Mouse (Mus musculus) cerebellum, adult 2 months (tissue): ENCODE measurements at regions not wholly inside any gene's neighbourhood (a gene's known extent, or its start where the extent isn't known, plus 50 kb on each side); places are given as distances from the start of the nearest gene placed in this dataset.

Experiments used
- DNase-seq, 2 experiments: peaks; one replicate each; pipeline ENCODE4 v3.0.0; 2021
- H3K27ac ChIP-seq: fragments of 200-500 bp; 2 replicates; pipeline ENCODE4 v1.5.1; 2012; ENCODE audit warnings: low read length, control low read depth, inconsistent platforms; ENCODE audit not compliant: insufficient read depth
- H3K27me3 ChIP-seq: fragments of 200-500 bp; 2 replicates; pipeline ENCODE4 v1.6.1; 2012; ENCODE audit warnings: inconsistent platforms, mild to moderate bottlenecking, low read length, moderate library complexity; ENCODE audit not compliant: control insufficient read depth, insufficient read depth
- H3K4me1 ChIP-seq: fragments of 200-500 bp; 2 replicates; pipeline ENCODE4 v1.6.1; 2011; ENCODE audit warnings: low read length; ENCODE audit not compliant: control insufficient read depth, insufficient read depth
- H3K4me3 ChIP-seq: fragments of 200-500 bp; replicated peaks from 2 replicates; pipeline ENCODE3; 2011; ENCODE audit warnings: mild to moderate bottlenecking, low read depth, low read length, control low read depth; ENCODE audit not compliant: insufficient read depth
- CTCF ChIP-seq: fragments of 200-500 bp; IDR thresholded peaks from 2 replicates; pipeline ENCODE4 v1.5.1; 2011; ENCODE audit warnings: low read depth, mild to moderate bottlenecking, control low read depth, low read length, moderate library complexity, borderline replicate concordance; ENCODE audit not compliant: insufficient read depth
- POLR2A ChIP-seq: fragments of 200-500 bp; IDR thresholded peaks from 2 replicates; pipeline ENCODE4 v1.6.1; 2011; ENCODE audit warnings: low read length, control low read depth, borderline replicate concordance; ENCODE audit not compliant: insufficient read depth
- WGBS: fragments of 180-500 bp; shearing (Covaris S2); methylation state at CpG from one replicate; pipeline ENCODE4 v1.1.7; 2018; 5-methylcytosine and 5-hydroxymethylcytosine counted together

DNA sequence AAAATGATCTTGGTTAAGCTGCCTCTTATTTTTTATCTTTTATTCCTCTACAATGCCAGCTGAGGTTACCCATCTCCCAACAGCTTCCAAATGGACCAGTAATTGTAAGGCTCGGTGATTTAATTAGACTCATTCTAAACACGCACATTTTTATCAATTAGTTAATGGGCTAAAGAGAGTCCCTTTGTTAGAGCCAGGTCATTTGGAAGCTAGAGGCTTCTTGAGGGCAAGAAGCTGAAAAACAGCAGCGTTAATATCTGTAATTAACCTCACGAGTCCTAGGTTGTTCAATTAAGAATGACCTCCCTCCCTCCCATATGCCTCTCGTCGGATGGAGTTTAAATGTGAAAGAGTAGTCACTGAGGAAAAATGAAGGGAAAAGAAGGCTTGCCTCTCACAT lies 66.5 kb downstream of the Otx2 start:
- DNase-seq: no peak
- Histone ChIP-seq H3K27me3 (no peaks in the 10 kb centered on the region), H3K4me3 (no peak overlapping the region), H3K27ac (no peak overlapping the region), H3K4me1 (peaks cover 5% of the 10 kb centered on the region)
- TF ChIP-seq CTCF: no peak
- no peak for TF ChIP-seq POLR2A
- 87% methylated on average over 6 of the region's 6 CpGs for WGBS

- TF ChIP-seq POLR2A: no peak
- TF ChIP-seq CTCF: no peak
- no peak for DNase-seq
- Histone ChIP-seq H3K4me1 (peaks cover 2% of the 10 kb centered on the region; the same call in 1 of the 2 replicates), H3K27me3 (no peaks in the 10 kb centered on the region), H3K27ac (no peak overlapping the region), H3K4me3 (no peak overlapping the region)
- 81% methylated on average over 6 of the region's 6 CpGs for WGBS
These were observed 70.1 kb downstream of the Otx2 start for GRCm38 (mm10) chr14:48603490-48603889.

DNA sequence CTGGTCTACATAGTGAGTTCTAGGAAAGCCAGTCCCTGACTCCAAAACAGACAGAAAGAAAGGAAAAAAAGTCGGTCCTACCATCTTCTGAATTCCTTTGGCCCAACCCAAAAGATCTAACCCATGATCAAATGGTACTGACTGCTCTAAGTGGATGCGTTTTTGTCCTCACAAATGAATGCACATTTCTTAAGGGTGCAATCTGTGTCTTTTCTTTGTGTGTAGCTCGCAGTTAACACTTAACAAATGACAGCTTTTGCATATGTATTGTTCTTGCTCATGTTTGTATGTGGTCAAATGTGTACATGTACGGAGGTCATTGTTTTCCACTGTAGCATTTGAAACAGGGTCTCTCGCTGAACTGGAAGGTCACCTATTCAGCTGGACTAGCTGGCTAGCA lies 79.3 kb downstream of the Otx2 start:
- TF ChIP-seq CTCF (no peak), POLR2A (no peak)
- H3K4me3 ChIP-seq: no peak overlapping the region
- no peaks in the 10 kb centered on the region for H3K4me1 ChIP-seq
- no peak for DNase-seq
- no peaks in the 10 kb centered on the region for H3K27me3 ChIP-seq
- 89% methylated on average over 5 of the region's 5 CpGs for WGBS
- no peak overlapping the region for H3K27ac ChIP-seq

DNA sequence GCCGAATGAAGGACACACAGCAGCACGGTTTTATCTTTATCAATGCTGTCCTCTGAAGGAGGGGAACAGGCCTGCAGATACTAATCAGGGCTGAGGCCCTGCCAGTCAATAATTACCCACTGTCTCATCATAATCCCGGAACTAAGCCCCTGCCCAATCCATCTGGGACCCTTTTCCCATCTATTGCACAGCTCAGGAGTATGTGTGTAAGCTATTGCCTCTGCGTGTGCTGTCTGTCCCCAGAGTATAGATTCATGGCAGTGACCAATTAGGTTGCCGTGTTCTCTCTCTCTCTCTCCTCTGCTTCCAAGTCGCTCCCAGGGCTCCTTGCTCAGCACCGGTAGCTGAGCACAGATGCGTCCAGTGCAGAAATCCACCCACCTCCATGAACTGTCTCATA lies 80.3 kb downstream of the Otx2 start:
- Histone ChIP-seq H3K27ac (no peak overlapping the region), H3K4me3 (no peak overlapping the region), H3K4me1 (no peaks in the 10 kb centered on the region), H3K27me3 (no peaks in the 10 kb centered on the region)
- 59% methylated on average over 8 of the region's 8 CpGs for WGBS
- no peak for DNase-seq
- TF ChIP-seq POLR2A (no peak), CTCF (no peak)

- 89% methylated on average over 15 of the region's 15 CpGs for WGBS
- Histone ChIP-seq H3K4me3 (no peak overlapping the region), H3K27me3 (no peaks in the 10 kb centered on the region), H3K4me1 (no peaks in the 10 kb centered on the region), H3K27ac (no peak overlapping the region)
- no peak for DNase-seq
- TF ChIP-seq CTCF: no peak
- no peak for TF ChIP-seq POLR2A
These were observed 82.0 kb downstream of the Otx2 start for GRCm38 (mm10) chr14:48591483-48592230.

DNA sequence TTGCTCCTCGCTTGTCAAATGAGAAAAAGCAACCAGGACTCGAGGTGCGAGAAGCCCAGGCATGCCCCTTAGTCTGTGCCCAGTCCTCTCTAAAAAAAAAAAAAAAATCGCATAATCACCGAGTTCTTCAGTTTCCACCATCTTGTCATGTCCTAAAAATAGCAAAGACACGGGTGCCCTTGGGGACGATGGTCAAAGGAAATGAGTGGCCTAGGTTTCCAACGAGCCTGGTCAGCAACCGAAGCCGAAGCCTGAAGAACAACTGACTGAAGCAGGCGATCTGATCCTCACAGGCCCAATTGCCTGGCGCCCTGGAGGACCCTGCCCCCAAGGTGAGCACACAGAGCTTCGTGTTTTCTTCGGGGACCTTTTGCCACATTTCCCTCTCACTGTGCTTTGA lies 83.2 kb downstream of the Otx2 start:
- 53% methylated on average over 14 of the region's 14 CpGs for WGBS
- no peak for DNase-seq
- H3K4me1 ChIP-seq: no peaks in the 10 kb centered on the region
- no peak overlapping the region for H3K4me3 ChIP-seq
- no peaks in the 10 kb centered on the region for H3K27me3 ChIP-seq
- TF ChIP-seq CTCF: no peak
- TF ChIP-seq POLR2A: no peak
- H3K27ac ChIP-seq: no peak overlapping the region

- WGBS: 81% methylated on average over 15 of the region's 15 CpGs
These were observed 83.8 kb downstream of the Otx2 start for GRCm38 (mm10) chr14:48589702-48590325.

DNA sequence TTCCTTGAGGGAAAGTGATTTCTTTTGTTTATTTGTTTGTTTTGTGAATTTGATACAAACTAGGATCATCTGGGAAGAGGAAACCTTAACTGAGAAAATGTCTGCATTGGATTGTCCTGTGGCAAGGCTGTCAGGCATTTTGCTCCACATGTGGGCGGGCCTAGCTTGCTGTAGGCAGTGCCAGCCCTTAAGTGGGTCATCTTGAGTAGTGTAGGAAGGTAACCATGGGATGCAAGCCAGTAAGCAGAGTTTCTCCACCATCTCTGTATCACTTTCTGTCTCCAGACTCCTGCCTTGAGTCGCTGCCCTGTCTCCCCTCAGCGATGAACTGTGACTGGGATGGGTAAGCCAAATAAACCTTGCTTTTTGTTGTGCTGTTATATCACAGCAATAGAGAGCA lies 87.8 kb downstream of the Otx2 start:
- no peak for TF ChIP-seq POLR2A
- TF ChIP-seq CTCF: no peak
- no peaks in the 10 kb centered on the region for H3K27me3 ChIP-seq
- H3K4me1 ChIP-seq: no peaks in the 10 kb centered on the region
- over 99% methylated on average over 3 of the region's 3 CpGs for WGBS
- no peak overlapping the region for H3K27ac ChIP-seq
- DNase-seq: no peak
- H3K4me3 ChIP-seq: no peak overlapping the region

More at GRCm38 (mm10) chr14:48589702-48590325, 83.8 kb downstream of the Otx2 start:
- Histone ChIP-seq H3K27me3 (no peaks in the 10 kb centered on the region), H3K4me1 (no peaks in the 10 kb centered on the region), H3K27ac (no peak overlapping the region), H3K4me3 (no peak overlapping the region)
- DNase-seq: no peak
- TF ChIP-seq CTCF: no peak
- TF ChIP-seq POLR2A: no peak

DNA sequence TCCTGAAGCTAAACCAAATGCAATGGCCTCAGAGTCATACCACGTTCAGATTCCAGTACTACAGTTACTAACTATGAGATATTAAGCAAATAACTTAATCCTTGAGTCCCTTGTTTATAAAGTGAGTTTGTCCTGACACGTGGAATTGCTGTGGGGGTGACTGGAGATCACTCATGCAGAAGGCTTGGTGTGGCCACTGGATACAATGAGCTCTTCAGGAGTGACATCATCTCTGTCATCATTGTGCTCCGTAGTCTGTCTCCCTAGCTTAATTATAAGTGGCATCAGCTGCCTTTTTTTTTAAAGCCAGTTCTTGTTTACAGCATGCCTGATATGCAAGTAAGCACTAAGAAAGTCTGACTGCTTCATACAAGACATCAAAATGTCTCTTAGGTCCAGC lies 89.0 kb downstream of the Otx2 start:
- 57% methylated on average over 3 of the region's 3 CpGs for WGBS
- no peak for TF ChIP-seq CTCF
- TF ChIP-seq POLR2A: no peak
- no peak for DNase-seq
- Histone ChIP-seq H3K4me3 (no peak overlapping the region), H3K27me3 (no peaks in the 10 kb centered on the region), H3K4me1 (no peaks in the 10 kb centered on the region), H3K27ac (no peak overlapping the region)
